Mouse (Mus musculus) stomach, postnatal 0 days (tissue): ENCODE measurements around the gene Ntn1.

Experiments
- CTCF ChIP-seq: IDR thresholded peaks from 2 replicates; pipeline ENCODE4 v1.5.1; 2016; ENCODE audit warnings: antibody characterized with exemption, low read depth, mild to moderate bottlenecking, moderate library complexity
- EP300 ChIP-seq: optimal IDR thresholded peaks from 2 replicates; pipeline ENCODE3; 2016; ENCODE audit warnings: antibody characterized with exemption

DNA sequence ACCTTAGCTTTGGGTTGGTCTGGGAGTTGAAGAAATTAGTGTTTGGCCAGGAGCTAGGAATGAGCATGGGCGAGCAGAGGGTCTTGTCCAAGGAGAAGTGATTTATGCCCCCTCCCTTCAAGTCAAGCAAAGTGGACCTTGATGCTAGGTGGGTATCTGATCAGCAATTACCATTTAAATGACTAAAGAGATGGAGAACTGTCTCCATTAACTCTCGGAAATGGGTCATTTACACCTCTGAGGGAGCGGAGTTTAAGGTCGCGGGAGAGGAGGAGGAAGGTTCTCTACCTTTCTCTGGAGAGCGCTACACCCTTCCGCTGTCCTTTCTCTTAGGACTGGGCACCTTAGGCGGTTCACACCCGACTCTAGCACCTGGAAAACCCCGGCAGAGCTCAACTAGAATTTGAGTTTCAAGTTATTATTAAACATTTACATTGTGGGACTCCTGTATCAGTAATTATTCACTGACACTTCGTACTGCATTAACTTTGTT lies at the start of gene Ntn1:
- TF ChIP-seq CTCF (no peak), EP300 (no peak)
